Mouse (Mus musculus) CH12.LX (cell line): Measurements from ENCODE around the gene Pip5k1b. TPM values are rescaled to one million over a fixed set of nuclear protein-coding genes. Genes with fewer than 3 reads are reported as not detected.

Source experiments
- DNase-seq: peaks from one replicate; pipeline ENCODE4 v3.0.0-alpha.2; 2013; ENCODE audit errors: extremely low read depth
- H3K27ac ChIP-seq: 2 replicates; pipeline ENCODE4 v1.5.1; 2012; ENCODE audit warnings: low read depth, mild to moderate bottlenecking, control low read depth, moderate library complexity; ENCODE audit not compliant: insufficient read depth
- H3K27me3 ChIP-seq: replicated peaks from 2 replicates; pipeline ENCODE3; 2012; ENCODE audit warnings: inconsistent platforms
- H3K36me3 ChIP-seq, 2 experiments: replicated peaks in 1 of 2; 2 replicates each; pipeline versions ENCODE3 to v1.6.1; 2012; ENCODE audit warnings: inconsistent platforms in 1 of 2, low read length in 1 of 2, mild to moderate bottlenecking in 1 of 2, mixed read lengths in 1 of 2, moderate library complexity in 1 of 2; ENCODE audit not compliant: control insufficient read depth in 1 of 2, insufficient read depth in 1 of 2
- H3K4me1 ChIP-seq, 2 experiments: 2 replicates each; pipeline ENCODE4 v1.6.1; 2012; ENCODE audit warnings: inconsistent platforms in 1 of 2, moderate library complexity in 1 of 2; ENCODE audit not compliant: insufficient read depth in 2 of 2, control insufficient read depth in 1 of 2
- H3K4me2 ChIP-seq: 2 replicates; pipeline ENCODE4 v1.6.1; 2012; ENCODE audit warnings: low read depth, mild to moderate bottlenecking, control low read depth; ENCODE audit not compliant: poor library complexity, insufficient read depth, severe bottlenecking
- H3K4me3 ChIP-seq, 3 experiments: fragments of 150-350 bp in 1 of 3; sonication (generic) in 1 of 3; replicated peaks in 1 of 3; 2 replicates each; pipeline versions ENCODE3 to v1.5.1; 2011 to 2012; ENCODE audit warnings: low read depth in 2 of 3, low read length in 2 of 3, mild to moderate bottlenecking in 2 of 3, moderate library complexity in 2 of 3, control low read depth in 1 of 3, improper control_type of control experiment in 1 of 3, inconsistent platforms in 1 of 3, mixed read lengths in 1 of 3; ENCODE audit not compliant: poor library complexity in 1 of 3
- H3K79me2 ChIP-seq: replicated peaks from 2 replicates; pipeline ENCODE4 v1.6.1; 2012; ENCODE audit warnings: mild to moderate bottlenecking, moderate library complexity; ENCODE audit not compliant: control insufficient read depth, poor library complexity, insufficient read depth, severe bottlenecking; ENCODE audit errors: extremely low read depth
- H3K9ac ChIP-seq: 2 replicates; pipeline ENCODE4 v1.6.1; 2012; ENCODE audit warnings: low read depth, mild to moderate bottlenecking, control low read depth, moderate library complexity; ENCODE audit not compliant: insufficient read depth
- H3K9me3 ChIP-seq: replicated peaks from 2 replicates; pipeline ENCODE3; 2012; ENCODE audit warnings: low read length, inconsistent platforms, mixed read lengths
- CHD2 ChIP-seq: IDR thresholded peaks from 2 replicates; pipeline ENCODE4 v1.6.1; 2011; ENCODE audit warnings: low read length, improper control_type of control experiment
- CTCF ChIP-seq, 2 experiments: IDR thresholded peaks in 1 of 2; conservative IDR thresholded peaks in 1 of 2; 2 replicates each; pipeline ENCODE4 v1.5.1; 2011 to 2012; ENCODE audit warnings: low read depth in 2 of 2, low read length in 2 of 2, improper control_type of control experiment in 1 of 2, inconsistent platforms in 1 of 2, mild to moderate bottlenecking in 1 of 2, moderate library complexity in 1 of 2
- E2F4 ChIP-seq: IDR thresholded peaks from 2 replicates; pipeline ENCODE4 v1.6.1; 2011; ENCODE audit warnings: low read depth, low read length, improper control_type of control experiment; ENCODE audit not compliant: insufficient replicate concordance
- ETS1 ChIP-seq: conservative IDR thresholded peaks from 2 replicates; pipeline ENCODE4 v1.6.1; 2012; ENCODE audit warnings: low read depth, mild to moderate bottlenecking, inconsistent platforms, low read length, improper control_type of control experiment, moderate library complexity
- HCFC1 ChIP-seq: IDR thresholded peaks from 2 replicates; pipeline ENCODE4 v1.6.1; 2012; ENCODE audit warnings: low read depth, mild to moderate bottlenecking, inconsistent platforms, low read length, improper control_type of control experiment
- IRF4 ChIP-seq: IDR thresholded peaks from 2 replicates; pipeline ENCODE4 v1.6.1; 2014; ENCODE audit warnings: low read depth, mild to moderate bottlenecking, inconsistent platforms, low read length, improper control_type of control experiment
- JUN ChIP-seq: IDR thresholded peaks from 2 replicates; pipeline ENCODE4 v1.6.1; 2011; ENCODE audit warnings: low read depth, mild to moderate bottlenecking, low read length, improper control_type of control experiment, moderate library complexity; ENCODE audit not compliant: insufficient read depth
- JUND ChIP-seq: conservative IDR thresholded peaks from 2 replicates; pipeline ENCODE4 v1.6.1; 2011; ENCODE audit warnings: low read depth, low read length, improper control_type of control experiment
- KAT2A ChIP-seq: IDR thresholded peaks from 2 replicates; pipeline ENCODE4 v1.6.1; 2012; ENCODE audit warnings: low read length, improper control_type of control experiment, inconsistent platforms; ENCODE audit not compliant: insufficient replicate concordance
- MAFK ChIP-seq: IDR thresholded peaks from 2 replicates; pipeline ENCODE4 v1.6.1; 2011; ENCODE audit warnings: low read length, improper control_type of control experiment; ENCODE audit not compliant: insufficient replicate concordance
- MAX ChIP-seq: IDR thresholded peaks from 2 replicates; pipeline ENCODE4 v1.6.1; 2011; ENCODE audit warnings: low read length, improper control_type of control experiment
- MEF2A ChIP-seq: IDR thresholded peaks from 2 replicates; pipeline ENCODE4 v1.6.1; 2014; ENCODE audit warnings: low read depth, mild to moderate bottlenecking, inconsistent platforms, low read length, improper control_type of control experiment, borderline replicate concordance
- MYC ChIP-seq: IDR thresholded peaks from 2 replicates; pipeline ENCODE4 v1.6.1; 2011; ENCODE audit warnings: low read depth, mild to moderate bottlenecking, improper control_type of control experiment, low read length
- NELFE ChIP-seq: IDR thresholded peaks from 2 replicates; pipeline ENCODE4 v1.6.1; 2011; ENCODE audit warnings: low read depth, low read length, improper control_type of control experiment
- NRF1 ChIP-seq: IDR thresholded peaks from 2 replicates; pipeline ENCODE4 v1.6.1; 2014; ENCODE audit warnings: low read depth, mild to moderate bottlenecking, inconsistent platforms, low read length, improper control_type of control experiment, moderate library complexity
- PAX5 ChIP-seq: IDR thresholded peaks from 2 replicates; pipeline ENCODE4 v1.6.1; 2012; ENCODE audit warnings: low read length, inconsistent platforms, mixed read lengths
- POLR2AphosphoS2 ChIP-seq: IDR thresholded peaks from 2 replicates; pipeline ENCODE4 v1.6.1; 2011; ENCODE audit warnings: low read depth, low read length, improper control_type of control experiment
- RAD21 ChIP-seq: IDR thresholded peaks from 2 replicates; pipeline ENCODE4 v1.6.1; 2011; ENCODE audit warnings: low read depth, mild to moderate bottlenecking, low read length, improper control_type of control experiment, moderate library complexity
- SIN3A ChIP-seq: IDR thresholded peaks from 2 replicates; pipeline ENCODE4 v1.6.1; 2012; ENCODE audit warnings: low read length, improper control_type of control experiment, inconsistent platforms
- SMC3 ChIP-seq: IDR thresholded peaks from 2 replicates; pipeline ENCODE4 v1.6.1; 2011; ENCODE audit warnings: low read depth, low read length, improper control_type of control experiment
- TBP ChIP-seq: conservative IDR thresholded peaks from 2 replicates; pipeline ENCODE4 v1.6.1; 2011; ENCODE audit warnings: low read depth, low read length, improper control_type of control experiment
- TCF12 ChIP-seq: IDR thresholded peaks from 2 replicates; pipeline ENCODE4 v1.6.1; 2014; ENCODE audit warnings: low read depth, mild to moderate bottlenecking, inconsistent platforms, low read length, improper control_type of control experiment
- UBTF ChIP-seq: IDR thresholded peaks from 2 replicates; pipeline ENCODE4 v1.6.1; 2012; ENCODE audit warnings: low read depth, mild to moderate bottlenecking, inconsistent platforms, low read length, improper control_type of control experiment, moderate library complexity
- USF1 ChIP-seq: IDR thresholded peaks from 2 replicates; pipeline ENCODE4 v1.6.1; 2014; ENCODE audit warnings: low read depth, mild to moderate bottlenecking, inconsistent platforms, low read length, improper control_type of control experiment
- ZC3H11A ChIP-seq: IDR thresholded peaks from 2 replicates; pipeline ENCODE4 v1.6.1; 2012; ENCODE audit warnings: low read depth, mild to moderate bottlenecking, inconsistent platforms, low read length, improper control_type of control experiment
- ZKSCAN1 ChIP-seq: IDR thresholded peaks from 2 replicates; pipeline ENCODE4 v1.6.1; 2012; ENCODE audit warnings: low read depth, inconsistent platforms, low read length, improper control_type of control experiment, borderline replicate concordance
- ZNF384 ChIP-seq: IDR thresholded peaks from 2 replicates; pipeline ENCODE4 v1.6.1; 2012; ENCODE audit warnings: low read depth, low read length, improper control_type of control experiment, inconsistent platforms
- dilution Hi-C: fragments of 300-500 bp; cut with MboI; formaldehyde crosslinking; loops from 2 replicates; pipeline ENCODE4 v1.14.3; 2020; ENCODE audit warnings: low sequenced_read_pairs; ENCODE audit not compliant: extremely low pct_unique_long_range_greater_than_20kb, extremely low pct_ligation_motif_present
- in situ Hi-C: fragments of 300-500 bp; cut with MboI; formaldehyde crosslinking; loops from 3 replicates; pipeline ENCODE4 v1.14.3; 2019; ENCODE audit warnings: low sequenced_read_pairs, low pct_ligation_motif_present, low pct_unique_long_range_greater_than_20kb, mixed read lengths
- polyA plus RNA-seq: library from polyadenylated mRNA; unstranded; fragments of >175 nt; gene quantifications from 2 replicates; pipeline ENCODE4 v1.2.1, GENCODE M21; 2012; ENCODE audit warnings: low read depth; ENCODE audit not compliant: insufficient read length
- total RNA-seq, 2 experiments: library from RNA; depleted of rRNA; stranded (reverse); fragments of 300-350 nt in 1 of 2; fragments of >200 nt in 1 of 2; gene quantifications; 2 replicates each; pipeline ENCODE4 v1.2.3; 2012 to 2014

Pip5k1b gene
- total and polyA plus RNA-seq, 3 experiments, result 1.7 to 2.9 (median 2.0) TPM

DNA sequence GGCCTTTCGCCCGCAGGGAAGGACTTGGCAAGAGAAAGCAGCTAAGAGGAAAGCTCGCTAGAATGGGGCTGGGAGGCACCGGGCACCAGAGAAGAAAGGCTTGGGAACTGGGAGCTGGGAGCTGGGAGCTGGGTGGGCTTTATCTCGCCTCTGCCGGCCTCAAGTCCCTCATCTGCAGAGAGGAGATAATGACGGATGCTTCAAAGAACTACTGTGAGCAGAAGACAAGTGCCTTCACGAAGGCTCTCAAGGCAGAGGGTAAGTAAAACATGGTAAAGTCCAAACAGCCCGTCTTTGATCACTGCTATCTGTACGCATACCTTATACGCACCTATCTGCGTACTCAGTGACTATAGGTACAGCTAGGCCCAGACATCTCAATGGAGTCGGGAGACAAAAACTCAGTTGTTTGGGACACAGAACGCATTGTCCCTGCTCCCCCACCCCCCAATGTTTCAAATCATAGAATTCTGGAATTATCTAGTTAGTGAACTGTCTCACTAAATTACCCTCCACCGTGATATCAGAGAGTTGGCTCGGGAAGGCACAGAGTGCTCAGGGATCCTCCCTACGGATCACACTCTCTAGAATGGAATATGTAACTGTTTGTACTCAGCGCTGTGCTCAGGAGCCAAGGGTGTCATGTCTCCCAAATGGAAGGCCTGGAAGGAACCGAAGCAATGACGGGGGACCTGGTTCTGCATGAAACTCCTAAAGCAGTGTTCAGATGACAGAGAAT, 42.4 kb downstream of the Pip5k1b start:
- Histone ChIP-seq H3K4me1 (no peaks in the 10 kb centered on the region), H3K4me3 (no peak overlapping the region), H3K79me2 (no peaks in the 10 kb centered on the region), H3K9ac (no peak overlapping the region), H3K27ac (no peak overlapping the region), H3K36me3 (no peaks in the 10 kb centered on the region), H3K9me3 (no peaks in the 10 kb centered on the region), H3K4me2 (no peak overlapping the region), H3K27me3 (no peaks in the 10 kb centered on the region)
- dilution Hi-C loops (no loop called here), in situ Hi-C loops (no loop called here)
- no peak for DNase-seq
- TF ChIP-seq MYC (no peak), UBTF (no peak), KAT2A (no peak), TBP (no peak), MAFK (no peak), USF1 (no peak), HCFC1 (no peak), SIN3A (no peak), NRF1 (no peak), ZKSCAN1 (no peak), RAD21 (no peak), ZNF384 (no peak), JUN (no peak), CHD2 (no peak), IRF4 (no peak), ETS1 (no peak), JUND (no peak)

GRCm38 (mm10) chr19:24511939-24512338, 43.7 kb downstream of the Pip5k1b start:
- dilution Hi-C loops (no loop called here), in situ Hi-C loops (no loop called here)
- no peaks in the 10 kb centered on the region for H3K4me1 ChIP-seq
- no peak for TF ChIP-seq TCF12
- TF ChIP-seq POLR2AphosphoS2, result no peak
- no peak for TF ChIP-seq NELFE
- TF ChIP-seq SMC3, result no peak
- TF ChIP-seq MAX, result no peak
- no peak for TF ChIP-seq NRF1
- TF ChIP-seq MEF2A, result no peak
- TF ChIP-seq MYC, result no peak
- no peak for TF ChIP-seq ZC3H11A
- TF ChIP-seq E2F4, result no peak
- TF ChIP-seq PAX5, result no peak
- no peak for TF ChIP-seq TBP
- TF ChIP-seq IRF4, result no peak
- TF ChIP-seq JUND, result no peak
- no peak for TF ChIP-seq CTCF (conservative IDR thresholded peaks at IDR 0.05 in 1 of 2, IDR thresholded peaks at IDR 0.05 in 1 of 2; ENCODE audit: low read depth in 2 of 2, low read length in 2 of 2)
- no peak for TF ChIP-seq MAFK
- TF ChIP-seq ZKSCAN1, result no peak
- TF ChIP-seq SIN3A, result no peak
- TF ChIP-seq, all 38 proteins: peak for 0
- no peak for DNase-seq
- no peak overlapping the region for H3K9ac ChIP-seq
- no peaks in the 10 kb centered on the region for H3K79me2 ChIP-seq
- no peaks in the 10 kb centered on the region for H3K9me3 ChIP-seq
- no peaks in the 10 kb centered on the region for H3K36me3 ChIP-seq
- H3K4me2 ChIP-seq, result no peak overlapping the region
- H3K4me3 ChIP-seq, result no peak overlapping the region
- H3K27me3 ChIP-seq, result no peaks in the 10 kb centered on the region
- H3K27ac ChIP-seq, result no peak overlapping the region
